Mouse (Mus musculus) intestine, postnatal 0 days (tissue): ENCODE data around the gene Cfap74. TPM values are rescaled to one million over a fixed set of nuclear protein-coding genes. Genes with fewer than 3 reads are reported as not detected.

Experiments
- ATAC-seq: fragments of 200-750 bp; cut with Nextera tagmentation; 2 replicates; pipeline ENCODE4 v1.8.0; 2017; ENCODE audit warnings: mild to moderate bottlenecking, moderate TSS enrichment, moderate library complexity
- H3K27ac ChIP-seq: fragments of 300-500 bp; sonication (generic); 2 replicates; pipeline ENCODE4 v1.5.1; 2014; ENCODE audit warnings: mild to moderate bottlenecking, low read depth, low read length, moderate library complexity
- H3K27me3 ChIP-seq: fragments of 300-500 bp; sonication (generic); replicated peaks from 2 replicates; pipeline ENCODE4 v1.6.1; 2014; ENCODE audit warnings: low read length, mixed read lengths; ENCODE audit not compliant: control insufficient read depth, insufficient read depth
- H3K36me3 ChIP-seq: fragments of 300-500 bp; sonication (generic); 2 replicates; pipeline ENCODE4 v1.6.1; 2014; ENCODE audit warnings: mild to moderate bottlenecking, moderate library complexity; ENCODE audit not compliant: control insufficient read depth, insufficient read depth
- H3K4me1 ChIP-seq: fragments of 300-500 bp; sonication (generic); replicated peaks from 2 replicates; pipeline ENCODE4 v1.6.1; 2014; ENCODE audit warnings: antibody characterized with exemption, low read length, mixed read lengths; ENCODE audit not compliant: control insufficient read depth, insufficient read depth
- H3K4me2 ChIP-seq: fragments of 300-500 bp; sonication (generic); replicated peaks from 2 replicates; pipeline ENCODE4 v1.6.1; 2014; ENCODE audit warnings: low read depth, mild to moderate bottlenecking, moderate library complexity
- H3K4me3 ChIP-seq: fragments of 300-500 bp; sonication (generic); 2 replicates; pipeline ENCODE4 v1.5.1; 2014; ENCODE audit warnings: low read depth, low read length
- H3K9ac ChIP-seq: fragments of 300-500 bp; sonication (generic); 2 replicates; pipeline ENCODE4 v1.6.1; 2014; ENCODE audit warnings: mild to moderate bottlenecking, low read depth, low read length
- H3K9me3 ChIP-seq: fragments of 300-500 bp; sonication (generic); 2 replicates; pipeline ENCODE4 v1.6.1; 2016; ENCODE audit warnings: mixed run types; ENCODE audit not compliant: control insufficient read depth
- CTCF ChIP-seq: sonication (generic); IDR thresholded peaks from 2 replicates; pipeline ENCODE4 v1.5.1; 2016; ENCODE audit warnings: low read depth, mild to moderate bottlenecking, control low read depth, antibody characterized with exemption, moderate library complexity
- WGBS: fragments of 180-500 bp; shearing (Covaris S2); extraction: QIAGEN DNeasy Blood & Tissue Kit; methylation state at CpG from one replicate; pipeline ENCODE4 v1.1.7; 2014; 5-methylcytosine and 5-hydroxymethylcytosine counted together
- polyA plus RNA-seq: library from polyadenylated mRNA; unstranded; fragments of >200 nt; fragmentation: Nextera tagmentation; extraction: Ambion mirVana; gene quantifications from 2 replicates; pipeline ENCODE4 v1.2.1, GENCODE M21; 2015

The Cfap74 gene
- polyA plus RNA-seq, 1 experiment from 2014 or later, result 0.52 TPM

GRCm38 (mm10) chr4:155382752-155383151, 26.2 kb upstream of the Cfap74 start:
- Histone ChIP-seq H3K4me1 (no peaks in the 10 kb centered on the region), H3K27me3 (no peaks in the 10 kb centered on the region), H3K4me2 (no peak overlapping the region), H3K4me3 (no peak overlapping the region), H3K27ac (no peak overlapping the region), H3K9me3 (no peaks in the 10 kb centered on the region), H3K9ac (no peak overlapping the region), H3K36me3 (no peaks in the 10 kb centered on the region)
- ATAC-seq, result no peak
- TF ChIP-seq CTCF, result no peak
- WGBS, result 42% methylated on average over 9 of the region's 9 CpGs

DNA sequence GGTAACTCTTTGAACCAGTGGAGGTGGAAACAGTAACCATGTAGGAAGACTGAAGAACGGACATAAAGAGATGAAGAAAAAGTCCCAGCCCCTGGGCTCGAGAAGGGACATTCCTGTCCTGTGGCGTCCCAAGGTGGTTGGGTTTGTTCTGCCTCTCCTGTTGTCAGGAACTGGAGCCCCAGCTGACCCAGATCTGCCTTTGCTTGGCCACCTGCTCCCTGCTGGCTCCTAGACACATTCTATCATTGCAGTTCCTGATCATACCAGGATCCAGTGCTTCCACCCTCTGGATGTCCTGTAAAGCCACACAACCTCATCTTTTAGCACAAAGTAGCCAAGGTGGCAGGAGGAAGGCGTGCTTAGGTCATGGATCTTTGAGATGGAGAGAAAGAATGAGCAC, 25.7 kb upstream of the Cfap74 start:
- H3K27ac ChIP-seq, result no peak overlapping the region
- H3K36me3 ChIP-seq, result no peaks in the 10 kb centered on the region
- no peak for TF ChIP-seq CTCF
- H3K4me3 ChIP-seq, result no peak overlapping the region
- no peaks in the 10 kb centered on the region for H3K9me3 ChIP-seq
- WGBS, result 82% methylated on average over 4 of the region's 4 CpGs
- H3K27me3 ChIP-seq, result no peaks in the 10 kb centered on the region
- no peaks in the 10 kb centered on the region for H3K4me1 ChIP-seq
- no peak for ATAC-seq
- H3K4me2 ChIP-seq, result no peak overlapping the region
- H3K9ac ChIP-seq, result no peak overlapping the region

DNA sequence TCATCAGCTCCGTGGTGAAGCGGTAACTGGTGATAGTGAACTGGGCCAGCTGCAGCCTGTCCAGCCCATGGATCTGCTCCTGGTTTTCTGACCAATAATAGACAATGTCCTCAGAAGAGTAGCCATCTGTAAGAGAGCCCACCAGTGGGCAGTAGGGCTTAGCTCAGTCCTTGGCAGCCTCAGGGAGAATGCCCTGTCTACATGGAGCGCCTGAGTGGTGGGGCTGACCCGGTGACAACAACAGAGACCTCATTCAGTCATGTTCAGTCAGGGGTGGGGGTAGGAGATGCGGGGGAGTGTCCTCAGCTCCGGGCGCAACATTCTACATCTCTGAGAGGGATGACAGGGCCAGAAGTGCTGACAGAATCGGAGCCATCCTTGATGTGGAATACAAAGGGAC, 21.8 kb upstream of the Cfap74 start:
- H3K27me3 ChIP-seq, result no peaks in the 10 kb centered on the region
- no peak overlapping the region for H3K27ac ChIP-seq
- no peak for ATAC-seq
- no peak overlapping the region for H3K9ac ChIP-seq
- no peaks in the 10 kb centered on the region for H3K9me3 ChIP-seq
- H3K4me3 ChIP-seq, result no peak overlapping the region
- no peaks in the 10 kb centered on the region for H3K4me1 ChIP-seq
- WGBS, result 79% methylated on average over 8 of the region's 8 CpGs
- no peaks in the 10 kb centered on the region for H3K36me3 ChIP-seq
- H3K4me2 ChIP-seq, result no peak overlapping the region
- no peak for TF ChIP-seq CTCF

DNA sequence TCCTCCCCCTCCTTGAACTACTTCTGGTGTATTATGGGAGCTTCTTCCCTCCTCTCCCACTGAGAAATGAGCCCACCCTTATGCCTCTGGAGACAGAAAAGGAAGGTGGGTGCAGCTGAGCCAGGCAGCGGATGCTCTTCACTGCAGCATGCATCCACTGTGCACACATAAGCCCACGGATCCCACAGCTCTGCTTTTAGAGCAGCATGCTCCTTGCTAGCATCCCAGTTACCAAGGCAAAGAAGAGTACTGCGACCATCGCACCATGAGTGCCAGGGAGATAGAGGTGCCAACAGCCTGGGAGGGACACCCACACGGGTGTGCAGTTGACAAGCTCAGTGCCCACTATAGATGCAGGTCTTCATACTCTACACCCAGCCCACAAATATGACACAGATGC, 13.5 kb upstream of the Cfap74 start:
- no peaks in the 10 kb centered on the region for H3K9me3 ChIP-seq
- WGBS, result 87% methylated on average over 5 of the region's 5 CpGs
- no peak for ATAC-seq

DNA sequence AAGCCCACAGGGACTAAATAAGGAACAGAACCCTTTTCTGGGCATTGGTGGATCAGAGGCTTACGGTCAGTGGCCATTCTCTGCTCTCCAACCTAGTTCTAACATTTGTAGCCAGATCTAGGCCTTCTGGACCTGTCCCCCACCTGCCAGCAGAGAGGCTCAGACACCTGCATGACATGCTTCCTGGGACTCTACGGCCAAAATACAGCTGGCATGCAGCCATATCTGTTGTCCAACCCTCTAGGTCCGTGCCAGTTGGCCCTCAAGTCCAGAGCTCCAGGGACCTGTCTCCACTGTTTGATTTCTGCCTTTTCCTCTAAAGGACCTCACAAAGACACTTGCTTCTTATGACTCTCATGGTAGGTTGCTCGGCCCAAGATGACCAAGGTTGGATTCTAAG, 12.2 kb upstream of the Cfap74 start:
- Histone ChIP-seq H3K4me3 (no peak overlapping the region), H3K27me3 (peaks cover 19% of the 10 kb centered on the region), H3K27ac (no peak overlapping the region), H3K9me3 (no peaks in the 10 kb centered on the region), H3K4me1 (peaks cover 8% of the 10 kb centered on the region; the same call in 1 of the 2 replicates), H3K4me2 (no peak overlapping the region), H3K9ac (no peak overlapping the region), H3K36me3 (no peaks in the 10 kb centered on the region)
- no peak for TF ChIP-seq CTCF
- WGBS, result 86% methylated on average over 4 of the region's 4 CpGs
- no peak for ATAC-seq

More for the DNA sequence above, 13.5 kb upstream of the Cfap74 start:
- TF ChIP-seq CTCF, result no peak
- peaks cover 8% of the 10 kb centered on the region; the same call in 1 of the 2 replicates for H3K4me1 ChIP-seq
- H3K36me3 ChIP-seq, result no peaks in the 10 kb centered on the region
- H3K4me3 ChIP-seq, result no peak overlapping the region
- H3K27ac ChIP-seq, result no peak overlapping the region
- H3K4me2 ChIP-seq, result no peak overlapping the region
- peaks cover 19% of the 10 kb centered on the region for H3K27me3 ChIP-seq
- H3K9ac ChIP-seq, result no peak overlapping the region

DNA sequence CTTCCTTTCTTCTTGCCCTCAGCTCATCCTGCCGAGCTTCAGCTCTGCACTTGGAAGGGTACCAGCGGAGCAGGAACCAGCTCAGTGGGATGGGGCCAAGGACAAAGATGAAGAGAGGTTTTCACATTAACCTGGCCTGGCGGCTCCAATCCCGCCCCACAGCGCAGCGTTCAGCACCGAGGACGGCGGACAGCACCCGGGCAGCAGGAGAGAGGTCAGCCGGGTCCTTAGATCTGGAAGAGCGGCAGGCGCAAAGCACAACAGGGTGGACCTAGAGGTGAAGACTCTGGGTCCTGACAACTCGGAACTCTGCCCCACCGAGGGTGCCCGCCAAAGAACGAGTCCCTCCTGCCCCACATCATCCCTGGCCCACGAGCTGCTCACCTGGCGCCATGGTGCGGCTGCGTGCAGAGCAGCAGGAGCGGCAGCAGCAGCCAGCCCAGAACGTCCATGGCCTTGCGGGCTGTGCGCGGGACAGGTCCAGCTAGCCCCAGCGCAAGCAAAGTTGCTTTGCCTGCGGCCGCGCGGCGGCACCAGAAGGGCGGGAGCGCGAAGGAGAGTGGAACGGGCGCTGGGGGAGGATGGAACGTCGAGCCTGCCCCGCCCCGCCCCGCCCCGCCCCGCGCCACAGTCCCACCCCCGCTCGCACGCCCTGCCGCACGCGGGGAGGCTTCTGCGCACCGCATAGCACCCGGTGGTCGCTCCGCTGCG, 11.3 kb upstream of the Cfap74 start, which contains the start of gene Gabrd:
TSS of gene Gabrd (minus strand) at position 602 of the 711 bp plus-strand sequence.
- Histone ChIP-seq H3K36me3 (no peaks in the 10 kb centered on the region), H3K27ac (no peak within 1 kb of the TSS), H3K27me3 (peaks cover 19% of the 10 kb centered on the region), H3K9ac (no peak within 1 kb of the TSS), H3K9me3 (no peaks in the 10 kb centered on the region), H3K4me1 (peaks cover 8% of the 10 kb centered on the region; the same call in 1 of the 2 replicates), H3K4me3 (peak within 1 kb of the TSS; percentile 35), H3K4me2 (peak within 1 kb of the TSS; percentile 84)
- WGBS, result 1% methylated on average over 50 of the region's 57 CpGs
- ATAC-seq, result peak; percentile 68
- peak; percentile 28; the same call in 1 of the 2 replicates for TF ChIP-seq CTCF
